Mouse (Mus musculus): ENCODE measurements around the gene 1700001P01Rik. TPM values are rescaled to one million over a fixed set of nuclear protein-coding genes. Genes with fewer than 3 reads are reported as not detected.
A peak's percentile ranks its signal among the peaks of the same experiment; 100 is the strongest.

Gene 1700001P01Rik
- polyA plus RNA-seq, 1 experiment, result not detected

DNA sequence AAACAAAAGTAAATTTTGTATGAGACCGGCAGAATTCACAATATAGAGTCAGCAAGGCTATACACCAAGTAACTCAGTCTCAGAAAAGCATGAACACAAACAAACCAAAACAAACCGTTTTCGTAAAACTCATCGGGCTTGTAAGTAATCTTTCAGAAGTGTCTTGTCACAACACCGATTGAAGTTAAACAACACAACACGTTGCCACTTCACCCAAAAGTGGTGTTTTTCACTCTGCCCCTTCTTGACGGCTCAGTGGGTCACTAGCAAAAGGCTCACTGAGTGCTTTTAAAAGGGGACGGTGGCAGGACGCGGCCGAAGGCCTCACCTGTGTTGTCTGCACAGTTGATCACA lies 5.7 kb upstream of the 1700001P01Rik start:
- H3K27ac ChIP-seq (ENCODE audit: insufficient read depth, low read depth, low read length), result peak overlapping the region; percentile 73
- 1% methylated on average over 11 of the region's 11 CpGs for WGBS
- H3K36me3 ChIP-seq (ENCODE audit: control insufficient read depth, insufficient read depth, low read length), result peaks cover 8% of the 10 kb centered on the region
- H3K4me3 ChIP-seq (ENCODE audit: insufficient read depth, low read depth, low read length), result peak overlapping the region; percentile 68
- H3K4me1 ChIP-seq (ENCODE audit: control insufficient read depth, insufficient read depth, low read length), result peaks cover 6% of the 10 kb centered on the region; the same call in 1 of the 2 replicates
- DNase-seq, result no peak
- no peak for TF ChIP-seq POLR2A (IDR thresholded peaks at IDR 0.05; ENCODE audit: low read depth, low read length)
- TF ChIP-seq CTCF (conservative IDR thresholded peaks at IDR 0.05; ENCODE audit: insufficient read depth, insufficient read length, low read depth, low read length), result no peak
- no peaks in the 10 kb centered on the region for H3K27me3 ChIP-seq (replicated peaks; ENCODE audit: control insufficient read depth, insufficient read depth, low read length)

DNA sequence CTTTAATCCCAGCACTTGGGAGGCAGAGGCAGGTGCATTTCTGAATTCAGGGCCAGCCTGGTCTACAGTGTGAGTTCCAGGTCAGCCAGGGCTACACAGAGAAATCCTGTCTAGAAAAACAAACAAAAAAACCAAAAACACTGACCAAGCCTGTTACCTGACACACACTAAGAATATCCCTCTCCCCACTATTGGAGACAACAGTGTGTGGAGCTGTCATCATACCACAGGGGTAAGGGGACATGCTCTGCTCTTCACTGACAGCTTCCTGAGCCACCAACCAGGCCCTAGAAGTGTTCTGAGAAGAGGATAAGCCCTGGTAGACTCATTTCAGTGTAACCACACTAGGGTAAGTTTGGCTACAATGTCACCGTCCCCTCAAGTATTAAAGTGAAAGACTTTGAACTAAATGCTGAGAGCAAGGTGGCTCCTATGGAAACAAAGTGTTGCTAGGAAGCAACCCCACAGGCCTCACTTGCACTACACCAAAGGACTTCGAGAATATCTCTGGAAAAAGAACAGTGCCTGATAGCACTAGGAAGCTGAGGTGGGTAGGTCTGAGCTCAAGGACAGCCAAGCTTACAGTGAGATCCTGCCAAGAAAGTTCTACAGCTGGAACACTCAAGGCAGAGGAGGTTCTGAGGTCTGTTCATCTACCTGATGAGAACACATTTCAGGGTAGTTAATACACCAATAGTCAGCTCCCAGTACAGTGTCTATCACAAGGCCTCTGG lies 4.4 kb upstream of the 1700001P01Rik start:
- H3K4me1 ChIP-seq (ENCODE audit: control insufficient read depth, insufficient read depth, low read length), result peaks cover 6% of the 10 kb centered on the region; the same call in 1 of the 2 replicates
- 63% methylated on average over 2 of the region's 2 CpGs for WGBS
- H3K4me3 ChIP-seq (ENCODE audit: insufficient read depth, low read depth, low read length), result no peak overlapping the region
- TF ChIP-seq POLR2A (IDR thresholded peaks at IDR 0.05; ENCODE audit: low read depth, low read length), result no peak
- TF ChIP-seq CTCF (conservative IDR thresholded peaks at IDR 0.05; ENCODE audit: insufficient read depth, insufficient read length, low read depth, low read length), result no peak
- no peak for DNase-seq
- H3K36me3 ChIP-seq (ENCODE audit: control insufficient read depth, insufficient read depth, low read length), result peaks cover 10% of the 10 kb centered on the region
- no peaks in the 10 kb centered on the region for H3K27me3 ChIP-seq (replicated peaks; ENCODE audit: control insufficient read depth, insufficient read depth, low read length)
- no peak overlapping the region for H3K27ac ChIP-seq (ENCODE audit: insufficient read depth, low read depth, low read length)

DNA sequence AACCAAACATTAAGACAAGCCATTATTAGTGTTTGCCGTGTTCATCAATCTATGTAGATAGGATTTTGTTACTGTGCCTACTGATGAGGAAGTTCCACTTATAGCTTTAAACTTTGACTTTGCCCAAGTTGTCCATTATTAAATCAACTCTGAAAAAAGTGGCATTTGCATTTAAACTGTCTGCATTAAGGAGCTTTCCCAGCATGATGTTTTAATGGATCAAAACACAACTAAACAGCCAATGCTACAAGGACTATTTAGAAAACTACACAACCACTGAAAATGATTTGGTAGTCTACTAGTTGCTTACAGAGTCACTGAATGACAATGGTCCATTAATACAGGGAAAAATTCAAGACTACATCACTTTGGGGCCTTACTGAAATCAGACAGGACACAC lies 3.2 kb upstream of the 1700001P01Rik start:
- Histone ChIP-seq H3K27me3 (replicated peaks; ENCODE audit: control insufficient read depth, insufficient read depth, low read length) (no peaks in the 10 kb centered on the region), H3K4me3 (ENCODE audit: insufficient read depth, low read depth, low read length) (no peak overlapping the region), H3K4me1 (ENCODE audit: control insufficient read depth, insufficient read depth, low read length) (peaks cover 6% of the 10 kb centered on the region; the same call in 1 of the 2 replicates), H3K36me3 (ENCODE audit: control insufficient read depth, insufficient read depth, low read length) (peaks cover 10% of the 10 kb centered on the region), H3K27ac (ENCODE audit: insufficient read depth, low read depth, low read length) (no peak overlapping the region)
- TF ChIP-seq POLR2A (IDR thresholded peaks at IDR 0.05; ENCODE audit: low read depth, low read length), result no peak
- TF ChIP-seq CTCF (conservative IDR thresholded peaks at IDR 0.05; ENCODE audit: insufficient read depth, insufficient read length, low read depth, low read length), result no peak
- DNase-seq, result no peak
- 92% methylated on average over 1 of the region's 1 CpGs for WGBS

DNA sequence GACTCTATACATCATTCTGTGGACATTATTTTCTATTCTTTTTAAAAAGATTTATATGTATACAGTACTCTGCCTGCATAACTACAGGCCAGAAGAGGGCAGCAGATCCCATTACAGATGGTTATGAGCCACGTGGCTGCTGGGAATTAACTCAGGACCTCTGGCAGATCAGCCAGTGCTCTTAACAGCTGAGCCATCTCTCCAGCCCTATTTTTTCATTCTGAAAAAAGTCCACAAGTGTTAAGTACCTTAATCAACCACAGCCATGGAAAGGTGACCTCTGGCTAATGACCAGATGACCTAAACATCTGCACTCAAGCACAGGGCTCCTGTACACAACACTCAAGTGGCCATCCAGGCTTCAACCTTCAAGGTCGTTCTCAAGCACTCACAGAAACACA lies 1.4 kb upstream of the 1700001P01Rik start:
- TF ChIP-seq POLR2A (IDR thresholded peaks at IDR 0.05; ENCODE audit: low read depth, low read length), result no peak
- TF ChIP-seq CTCF (conservative IDR thresholded peaks at IDR 0.05; ENCODE audit: insufficient read depth, insufficient read length, low read depth, low read length), result peak; percentile 37
- H3K27me3 ChIP-seq (replicated peaks; ENCODE audit: control insufficient read depth, insufficient read depth, low read length), result no peaks in the 10 kb centered on the region
- WGBS, result 51% methylated on average over 2 of the region's 2 CpGs
- H3K4me3 ChIP-seq (ENCODE audit: insufficient read depth, low read depth, low read length), result no peak overlapping the region
- peaks cover 6% of the 10 kb centered on the region; the same call in 1 of the 2 replicates for H3K4me1 ChIP-seq (ENCODE audit: control insufficient read depth, insufficient read depth, low read length)
- peaks cover 10% of the 10 kb centered on the region for H3K36me3 ChIP-seq (ENCODE audit: control insufficient read depth, insufficient read depth, low read length)
- DNase-seq, result peak; percentile 34
- no peak overlapping the region for H3K27ac ChIP-seq (ENCODE audit: insufficient read depth, low read depth, low read length)

DNA sequence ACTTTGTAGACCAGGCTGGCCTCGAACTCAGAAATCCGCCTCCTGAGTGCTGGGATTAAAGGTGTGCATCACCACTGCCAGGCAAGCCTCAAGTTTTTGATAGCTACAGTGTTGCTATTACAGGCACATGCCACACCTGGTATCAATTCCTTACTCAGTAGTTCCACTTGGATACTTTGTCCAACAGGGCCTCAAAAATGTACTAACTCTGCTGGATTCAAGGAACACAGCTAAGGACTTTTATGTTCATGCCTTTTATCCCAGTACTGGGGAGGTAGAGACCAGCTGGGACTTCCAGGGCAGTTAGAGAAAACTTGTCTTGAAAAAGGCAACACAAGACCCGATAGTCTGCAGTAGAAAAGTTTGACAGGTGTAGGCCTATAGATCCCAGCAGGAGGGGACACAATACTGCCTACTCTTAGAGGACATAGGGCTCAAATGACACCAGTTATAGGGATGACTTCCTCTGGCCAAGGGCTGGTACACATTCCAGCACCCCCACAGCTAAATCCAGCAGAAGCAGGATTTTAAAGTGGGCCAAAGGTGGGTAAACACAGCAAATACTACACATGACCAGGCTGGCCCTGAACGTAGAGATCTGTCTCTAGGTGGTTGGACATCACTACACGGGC lies 895 bp upstream of the 1700001P01Rik start:
- H3K27ac ChIP-seq (ENCODE audit: insufficient read depth, low read depth, low read length), result no peak overlapping the region
- no peaks in the 10 kb centered on the region for H3K27me3 ChIP-seq (replicated peaks; ENCODE audit: control insufficient read depth, insufficient read depth, low read length)
- no peak overlapping the region for H3K4me3 ChIP-seq (ENCODE audit: insufficient read depth, low read depth, low read length)
- no peak for DNase-seq
- H3K4me1 ChIP-seq (ENCODE audit: control insufficient read depth, insufficient read depth, low read length), result peaks cover 6% of the 10 kb centered on the region; the same call in 1 of the 2 replicates
- H3K36me3 ChIP-seq (ENCODE audit: control insufficient read depth, insufficient read depth, low read length), result peaks cover 10% of the 10 kb centered on the region
- TF ChIP-seq CTCF (conservative IDR thresholded peaks at IDR 0.05; ENCODE audit: insufficient read depth, insufficient read length, low read depth, low read length) (no peak), POLR2A (IDR thresholded peaks at IDR 0.05; ENCODE audit: low read depth, low read length) (no peak)
- WGBS, result 66% methylated on average over 5 of the region's 5 CpGs

DNA sequence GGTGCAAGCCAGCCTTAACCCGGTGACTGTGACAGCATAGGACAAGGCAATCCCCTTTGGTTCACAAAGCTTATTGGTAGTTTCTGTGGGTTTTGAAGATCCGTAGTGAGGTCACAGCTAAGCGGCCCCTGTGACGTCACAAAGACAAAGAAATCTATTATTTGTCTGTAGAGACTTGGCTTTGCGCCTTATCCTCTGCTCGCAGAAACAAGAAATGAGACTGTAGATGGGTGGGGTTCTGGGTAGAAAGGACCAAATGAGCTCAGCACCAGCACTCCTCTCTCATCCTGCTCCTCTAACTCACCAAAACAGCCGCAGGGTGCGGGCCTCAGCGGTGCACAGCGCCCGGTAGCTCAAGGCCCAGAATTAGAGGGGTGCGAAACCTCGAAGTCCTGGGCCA lies 532 bp downstream of the 1700001P01Rik start:
- DNase-seq, result no peak
- no peaks in the 10 kb centered on the region for H3K27me3 ChIP-seq (replicated peaks; ENCODE audit: control insufficient read depth, insufficient read depth, low read length)
- no peak overlapping the region for H3K4me3 ChIP-seq (ENCODE audit: insufficient read depth, low read depth, low read length)
- H3K27ac ChIP-seq (ENCODE audit: insufficient read depth, low read depth, low read length), result no peak overlapping the region
- WGBS, result 82% methylated on average over 13 of the region's 13 CpGs
- TF ChIP-seq POLR2A (IDR thresholded peaks at IDR 0.05; ENCODE audit: low read depth, low read length), result no peak
- TF ChIP-seq CTCF (conservative IDR thresholded peaks at IDR 0.05; ENCODE audit: insufficient read depth, insufficient read length, low read depth, low read length), result no peak
- no peaks in the 10 kb centered on the region for H3K4me1 ChIP-seq (ENCODE audit: control insufficient read depth, insufficient read depth, low read length)
- peaks cover 7% of the 10 kb centered on the region for H3K36me3 ChIP-seq (ENCODE audit: control insufficient read depth, insufficient read depth, low read length)

DNA sequence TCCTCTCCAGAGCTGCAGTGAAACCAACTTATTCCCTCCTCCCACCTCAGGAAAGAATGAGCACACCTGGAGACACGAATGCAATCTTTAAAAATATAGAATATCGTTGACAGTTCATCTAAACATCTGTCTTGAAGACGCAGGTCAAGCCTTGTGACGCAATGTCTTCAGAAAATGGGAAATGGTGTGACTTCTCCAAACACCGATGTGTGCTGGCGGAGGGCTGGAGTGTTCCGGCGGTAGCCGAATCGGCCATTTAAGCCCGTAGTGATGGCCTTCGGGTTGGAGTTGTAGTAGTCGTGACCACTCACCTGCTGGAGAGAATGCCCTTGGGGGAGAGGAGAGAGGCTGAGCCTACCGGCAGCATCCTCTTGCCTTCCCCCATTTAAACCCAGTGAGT lies 4.3 kb downstream of the 1700001P01Rik start:
- DNase-seq, result no peak
- TF ChIP-seq POLR2A (IDR thresholded peaks at IDR 0.05; ENCODE audit: low read depth, low read length), result no peak
- TF ChIP-seq CTCF (conservative IDR thresholded peaks at IDR 0.05; ENCODE audit: insufficient read depth, insufficient read length, low read depth, low read length), result no peak
- no peak overlapping the region for H3K4me3 ChIP-seq (ENCODE audit: insufficient read depth, low read depth, low read length)
- no peaks in the 10 kb centered on the region for H3K4me1 ChIP-seq (ENCODE audit: control insufficient read depth, insufficient read depth, low read length)
- WGBS, result 79% methylated on average over 14 of the region's 14 CpGs
- no peaks in the 10 kb centered on the region for H3K27me3 ChIP-seq (replicated peaks; ENCODE audit: control insufficient read depth, insufficient read depth, low read length)
- peaks cover 2% of the 10 kb centered on the region; the same call in 1 of the 2 replicates for H3K36me3 ChIP-seq (ENCODE audit: control insufficient read depth, insufficient read depth, low read length)
- H3K27ac ChIP-seq (ENCODE audit: insufficient read depth, low read depth, low read length), result no peak overlapping the region

Data from kidney, adult 2 months (tissue).